Comparison of ENCODE assay signal across 27 mouse cellular contexts in the genomic region with DNA sequence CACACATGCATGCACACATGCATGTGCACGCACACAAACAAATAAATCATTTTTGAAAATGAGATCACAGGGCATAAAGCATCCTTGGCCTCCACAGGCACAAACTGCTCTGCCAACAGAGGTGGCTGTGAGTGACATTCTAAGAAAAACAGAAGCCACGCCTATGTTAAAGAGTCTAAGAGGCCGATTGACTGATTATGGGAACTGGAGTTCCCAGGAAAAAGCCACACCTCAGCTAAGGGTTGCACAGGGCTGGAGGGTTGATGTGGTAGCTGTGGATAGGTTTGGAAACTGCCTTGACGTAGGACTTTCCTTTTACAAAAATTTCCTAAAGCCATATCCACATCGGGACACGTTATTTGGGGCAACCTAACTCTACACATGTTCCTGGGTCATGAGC. TPM values are rescaled to one million over a fixed set of nuclear protein-coding genes. Genes with fewer than 3 reads are reported as not detected.
DNase-seq lines count a peak whose midpoint lies in the region; ATAC-seq and TF ChIP-seq lines count a peak whose summit lies in the region.
"Had no signal": no experiment of that assay in that cellular context is flagged by ENCODE, and none has a peak within 500 bp of the region (broad histone marks: within the 10 kb centered on the region; RNA-seq: fewer than 3 reads in every experiment).

No protein-coding gene starts in this region.

- H3K9me3 ChIP-seq in G1E (replicated peaks), result peaks cover 6% of the 10 kb centered on the region
- H3K9me3 ChIP-seq in liver, embryonic 12.5 days (replicated peaks), result 0 out of 2 replicates have a peak, but pooled peaks cover 4% of the 10 kb centered on the region
- H3K9me3 ChIP-seq in liver, embryonic 16.5 days (replicated peaks; ENCODE audit: control insufficient read depth, low read length), result no peaks in the 10 kb centered on the region
- H3K9me3 ChIP-seq: forebrain, embryonic 15.5 days; heart, embryonic 10.5 days; hindbrain, embryonic 12.5 days had no signal

- peak overlapping the region; percentile 46 for H3K27ac ChIP-seq in liver, embryonic 12.5 days
- H3K27ac ChIP-seq in liver, embryonic 16.5 days (ENCODE audit: low read length), result no peak overlapping the region
- H3K27ac ChIP-seq: embryonic facial prominence, embryonic 12.5 days; forebrain, embryonic 15.5 days; heart, embryonic 10.5 days; hindbrain, embryonic 12.5 days had no signal

- TF ChIP-seq CTCF in G1E (IDR thresholded peaks at IDR 0.05; ENCODE audit: low read depth, low read length), result no peak

- no peak overlapping the region for H3K9ac ChIP-seq in liver, embryonic 12.5 days
- H3K9ac ChIP-seq in liver, embryonic 16.5 days (ENCODE audit: low read depth, low read length), result no peak overlapping the region
- H3K9ac ChIP-seq: embryonic facial prominence, embryonic 12.5 days; forebrain, embryonic 15.5 days; hindbrain, embryonic 12.5 days had no signal

- WGBS in liver, embryonic 12.5 days (ENCODE audit: insufficient replicate concordance), result 51% methylated on average over 6 of the region's 6 CpGs
- 46% methylated on average over 6 of the region's 6 CpGs for WGBS in liver, embryonic 16.5 days (ENCODE audit: insufficient replicate concordance)

- peaks cover 62% of the 10 kb centered on the region for H3K4me1 ChIP-seq in G1E (ENCODE audit: insufficient read depth, low read depth, low read length)
- H3K4me1 ChIP-seq in liver, embryonic 12.5 days, result peaks cover 27% of the 10 kb centered on the region
- H3K4me1 ChIP-seq in liver, embryonic 16.5 days (ENCODE audit: control insufficient read depth, low read depth, low read length), result peaks cover 9% of the 10 kb centered on the region
- H3K4me1 ChIP-seq: embryonic facial prominence, embryonic 12.5 days; forebrain, embryonic 15.5 days; hindbrain, embryonic 12.5 days had no signal

- intact Hi-C loops in gastrocnemius, postnatal 36 days (cut with DNase I), result no loop called here

- DNase-seq in G1E (ENCODE audit: low spot score), result no peak
- peak; percentile 46 for DNase-seq in c-Kit-negative CD71-positive TER-119-positive erythroid progenitor cells, embryonic 14.5 days (ENCODE audit: low read depth, low spot score)
- no peak for DNase-seq in gastrocnemius, postnatal 36 days
- no peak for DNase-seq in layer of hippocampus, adult 9-11 months
- DNase-seq in thymus, postnatal 4 days, result no peak
- DNase-seq: adrenal gland, postnatal 14 days; cerebellum, adult 11 months; cerebellum, adult 8-10 months; cerebellum, postnatal 25 days; heart, adult 18-20 months; heart, postnatal 10 days; heart, postnatal 4 days had no signal

- H3K4me2 ChIP-seq in liver, embryonic 12.5 days, result peak overlapping the region; percentile 47
- no peak overlapping the region for H3K4me2 ChIP-seq in liver, embryonic 16.5 days (ENCODE audit: low read depth, low read length)
- H3K4me2 ChIP-seq: embryonic facial prominence, embryonic 12.5 days; forebrain, embryonic 15.5 days; hindbrain, embryonic 12.5 days had no signal

- H3K27me3 ChIP-seq in G1E (ENCODE audit: insufficient read depth, low read length), result peaks cover 10% of the 10 kb centered on the region; the same call in 1 of the 2 replicates
- peaks cover 24% of the 10 kb centered on the region for H3K27me3 ChIP-seq in liver, embryonic 12.5 days (replicated peaks)
- no peaks in the 10 kb centered on the region; the same call in 1 of the 2 replicates for H3K27me3 ChIP-seq in liver, embryonic 16.5 days (ENCODE audit: control insufficient read depth, insufficient read depth, low read depth, low read length)
- H3K27me3 ChIP-seq: embryonic facial prominence, embryonic 12.5 days; forebrain, embryonic 15.5 days had no signal

- peak overlapping the region; percentile 49 for H3K4me3 ChIP-seq in G1E (ENCODE audit: low read depth, low read length)
- no peak overlapping the region for H3K4me3 ChIP-seq in liver, embryonic 12.5 days
- H3K4me3 ChIP-seq in liver, embryonic 16.5 days (ENCODE audit: low read depth, low read length), result no peak overlapping the region
- H3K4me3 ChIP-seq: embryonic facial prominence, embryonic 12.5 days; forebrain, embryonic 15.5 days; heart, embryonic 10.5 days; hindbrain, embryonic 12.5 days had no signal

- no peaks in the 10 kb centered on the region for H3K36me3 ChIP-seq in G1E (replicated peaks)
- no peaks in the 10 kb centered on the region for H3K36me3 ChIP-seq in liver, embryonic 12.5 days
- no peaks in the 10 kb centered on the region for H3K36me3 ChIP-seq in liver, embryonic 16.5 days (ENCODE audit: control insufficient read depth, insufficient read depth)
- H3K36me3 ChIP-seq: embryonic facial prominence, embryonic 12.5 days; forebrain, embryonic 15.5 days; heart, embryonic 10.5 days; hindbrain, embryonic 12.5 days had no signal

- no peak for ATAC-seq in G1E (ENCODE audit: extremely low read depth, insufficient number of reproducible peaks, low FRiP score, poor library complexity, severe bottlenecking)
- ATAC-seq in liver, embryonic 12.5 days, result peak; percentile 88
- ATAC-seq in liver, embryonic 16.5 days (ENCODE audit: low read depth), result peak; percentile 51; the same call in 1 of the 2 replicates
- ATAC-seq: activated CD4-positive, CD25-positive, alpha-beta regulatory T cell, adult 4 months; forebrain, embryonic 15.5 days; hindbrain, embryonic 16.5 days had no signal

RNA-seq across cellular contexts. Expression of gene Pyy, which starts 9.8 kb away (rescaled TPM):
- total RNA-seq in G1E (2014; fragmentation: Nextera tagmentation) (not detected in 2 replicates), G1E (2017) (not detected in 2 replicates)
- polyA plus RNA-seq in G1E (2012), result not detected in 2 replicates
- 0.32 TPM in 1 of 2 replicates, not detected in the other for polyA plus RNA-seq in liver, embryonic 12.5 days (2016; fragmentation: Nextera tagmentation; extraction: Ambion mirVana)
- 1.1 TPM in 1 of 2 replicates, not detected in the other for polyA plus RNA-seq in liver, embryonic 16.5 days (2015; fragmentation: Nextera tagmentation; extraction: Ambion mirVana)
- total RNA-seq in gastrocnemius, postnatal 36 days (2021), result not detected
- total RNA-seq: adrenal gland, adult 18-20 months; adrenal gland, postnatal 14 days; CH12.LX; gastrocnemius, adult 8-10 months; gastrocnemius, postnatal 4 days; heart, adult 18-20 months; heart, postnatal 10 days; heart, postnatal 4 days had no signal
- polyA plus RNA-seq: activated CD4-positive, CD25-positive, alpha-beta regulatory T cell, adult 4 months; cortical plate, adult 2 months; embryonic facial prominence, embryonic 12.5 days; forebrain, embryonic 11.5 days; forebrain, embryonic 15.5 days; heart, embryonic 14.5 days had no signal

RNA-seq across cellular contexts. Expression of gene Ppy, which starts 16.3 kb away (rescaled TPM):
- total RNA-seq in G1E (2014; fragmentation: Nextera tagmentation) (not detected in 2 replicates), G1E (2017) (not detected in 2 replicates)
- 0.16 TPM in 1 of 2 replicates, not detected in the other for polyA plus RNA-seq in G1E (2012)
- not detected in 2 replicates for polyA plus RNA-seq in liver, embryonic 12.5 days (2016; fragmentation: Nextera tagmentation; extraction: Ambion mirVana)
- 0.32 TPM in 1 of 2 replicates, not detected in the other for polyA plus RNA-seq in liver, embryonic 16.5 days (2015; fragmentation: Nextera tagmentation; extraction: Ambion mirVana)
- not detected for total RNA-seq in gastrocnemius, postnatal 36 days (2021)
- total RNA-seq: adrenal gland, adult 18-20 months; adrenal gland, postnatal 14 days; CH12.LX; gastrocnemius, adult 8-10 months; gastrocnemius, postnatal 4 days; heart, adult 18-20 months; heart, postnatal 10 days; heart, postnatal 4 days had no signal
- polyA plus RNA-seq: activated CD4-positive, CD25-positive, alpha-beta regulatory T cell, adult 4 months; cortical plate, adult 2 months; embryonic facial prominence, embryonic 12.5 days; forebrain, embryonic 11.5 days; forebrain, embryonic 15.5 days; heart, embryonic 10.5 days; heart, embryonic 14.5 days; hindbrain, embryonic 12.5 days; hindbrain, embryonic 16.5 days had no signal

RNA-seq across cellular contexts. Expression of gene Nags, which starts 27.9 kb away (rescaled TPM):
- total RNA-seq in G1E (2014; fragmentation: Nextera tagmentation) (not detected in 2 replicates), G1E (2017) (0.06 TPM in 1 of 2 replicates, not detected in the other)
- not detected in 2 replicates for polyA plus RNA-seq in G1E (2012)
- polyA plus RNA-seq in liver, embryonic 12.5 days (2016; fragmentation: Nextera tagmentation; extraction: Ambion mirVana), result 7.7 and 8.8 TPM in 2 replicates
- polyA plus RNA-seq in liver, embryonic 16.5 days (2015; fragmentation: Nextera tagmentation; extraction: Ambion mirVana), result 19.0 and 19.2 TPM in 2 replicates
- not detected for total RNA-seq in gastrocnemius, postnatal 36 days (2021)
- total RNA-seq: CH12.LX; gastrocnemius, adult 8-10 months; heart, postnatal 4 days had no signal
- polyA plus RNA-seq: activated CD4-positive, CD25-positive, alpha-beta regulatory T cell, adult 4 months; forebrain, embryonic 11.5 days; heart, embryonic 14.5 days; hindbrain, embryonic 12.5 days; hindbrain, embryonic 16.5 days had no signal

RNA-seq across cellular contexts. Expression of gene Mpp2, which starts 29.1 kb away (rescaled TPM):
- 16.1 and 17.2 TPM in 2 replicates for total RNA-seq in G1E (2014; fragmentation: Nextera tagmentation)
- 3.1 and 3.4 TPM in 2 replicates for total RNA-seq in G1E (2017)
- polyA plus RNA-seq in G1E (2012), result 11.9 and 13.9 TPM in 2 replicates
- 15.1 and 16.7 TPM in 2 replicates for polyA plus RNA-seq in liver, embryonic 12.5 days (2016; fragmentation: Nextera tagmentation; extraction: Ambion mirVana)
- polyA plus RNA-seq in liver, embryonic 16.5 days (2015; fragmentation: Nextera tagmentation; extraction: Ambion mirVana), result 9.2 and 11.1 TPM in 2 replicates
- total RNA-seq in gastrocnemius, postnatal 36 days (2021), result 1 to 10 TPM in 1 of 2 experiments, under 1 TPM in 1; 0.91 to 1.8 TPM

RNA-seq across cellular contexts. Expression of gene Tmem101, which starts 38.8 kb away (rescaled TPM):
- total RNA-seq in G1E (2014; fragmentation: Nextera tagmentation), result 8.3 and 10.2 TPM in 2 replicates
- 12.9 and 16.7 TPM in 2 replicates for total RNA-seq in G1E (2017)
- 8.1 and 14.3 TPM in 2 replicates for polyA plus RNA-seq in G1E (2012)
- polyA plus RNA-seq in liver, embryonic 12.5 days (2016; fragmentation: Nextera tagmentation; extraction: Ambion mirVana), result 16.3 TPM in 2 replicates
- polyA plus RNA-seq in liver, embryonic 16.5 days (2015; fragmentation: Nextera tagmentation; extraction: Ambion mirVana), result 9.0 and 9.9 TPM in 2 replicates
- total RNA-seq in gastrocnemius, postnatal 36 days (2021), result 10 to 100 TPM; 10.1 to 11.4 TPM
